Mouse (Mus musculus): ENCODE measurements around the gene Plxnd1. TPM values are rescaled to one million over a fixed set of nuclear protein-coding genes. Genes with fewer than 3 reads are reported as not detected.

Plxnd1 gene
- polyA plus RNA-seq, 1 experiment from 2014 or later = 8.5 TPM

GRCm38 (mm10) chr6:115943498-115944427, 51.0 kb downstream of the Plxnd1 start:
- ATAC-seq = no peak

GRCm38 (mm10) chr6:115941128-115941527, 53.7 kb downstream of the Plxnd1 start:
- Histone ChIP-seq H3K4me1 (ENCODE audit: control insufficient read depth, insufficient read depth, low read depth, low read length) (no peaks in the 10 kb centered on the region), H3K27ac (ENCODE audit: low read depth, low read length) (no peak overlapping the region), H3K4me3 (ENCODE audit: low read length) (no peak overlapping the region), H3K4me2 (ENCODE audit: low read length) (no peak overlapping the region), H3K9ac (ENCODE audit: low read depth, low read length) (no peak overlapping the region), H3K27me3 (replicated peaks; ENCODE audit: control insufficient read depth, insufficient read depth, low read length) (no peaks in the 10 kb centered on the region), H3K9me3 (ENCODE audit: control insufficient read depth, low read length) (peaks cover 5% of the 10 kb centered on the region), H3K36me3 (ENCODE audit: control insufficient read depth, insufficient read depth, low read length) (no peaks in the 10 kb centered on the region)
- ATAC-seq = no peak
- 14% methylated on average over 7 of the region's 12 CpGs for WGBS

More at GRCm38 (mm10) chr6:115943498-115944427, 51.0 kb downstream of the Plxnd1 start:
- no peaks in the 10 kb centered on the region for H3K36me3 ChIP-seq (ENCODE audit: control insufficient read depth, insufficient read depth, low read length)
- no peaks in the 10 kb centered on the region for H3K4me1 ChIP-seq (ENCODE audit: control insufficient read depth, insufficient read depth, low read depth, low read length)
- no peak overlapping the region for H3K4me3 ChIP-seq (ENCODE audit: low read length)
- no peaks in the 10 kb centered on the region for H3K9me3 ChIP-seq (ENCODE audit: control insufficient read depth, low read length)
- no peaks in the 10 kb centered on the region for H3K27me3 ChIP-seq (replicated peaks; ENCODE audit: control insufficient read depth, insufficient read depth, low read length)
- no peak overlapping the region for H3K4me2 ChIP-seq (ENCODE audit: low read length)
- no peak overlapping the region for H3K27ac ChIP-seq (ENCODE audit: low read depth, low read length)
- H3K9ac ChIP-seq (ENCODE audit: low read depth, low read length) = no peak overlapping the region
- WGBS = 79% methylated on average over 9 of the region's 9 CpGs

- Histone ChIP-seq H3K4me2 (ENCODE audit: low read length) (no peak overlapping the region), H3K4me3 (ENCODE audit: low read length) (no peak overlapping the region), H3K9me3 (ENCODE audit: control insufficient read depth, low read length) (peaks cover 5% of the 10 kb centered on the region), H3K9ac (ENCODE audit: low read depth, low read length) (no peak overlapping the region), H3K4me1 (ENCODE audit: control insufficient read depth, insufficient read depth, low read depth, low read length) (no peaks in the 10 kb centered on the region), H3K27ac (ENCODE audit: low read depth, low read length) (no peak overlapping the region), H3K27me3 (replicated peaks; ENCODE audit: control insufficient read depth, insufficient read depth, low read length) (no peaks in the 10 kb centered on the region), H3K36me3 (ENCODE audit: control insufficient read depth, insufficient read depth, low read length) (no peaks in the 10 kb centered on the region)
- ATAC-seq = no peak
- 77% methylated on average over 1 of the region's 1 CpGs for WGBS
Observed at GRCm38 (mm10) chr6:115940603-115941002, 54.2 kb downstream of the Plxnd1 start.

- H3K9me3 ChIP-seq (ENCODE audit: control insufficient read depth, low read length) = peaks cover 5% of the 10 kb centered on the region
Observed at GRCm38 (mm10) chr6:115938798-115939197, 56.0 kb downstream of the Plxnd1 start.

GRCm38 (mm10) chr6:115938011-115938410, 56.8 kb downstream of the Plxnd1 start:
- Histone ChIP-seq H3K27ac (ENCODE audit: low read depth, low read length) (no peak overlapping the region), H3K4me1 (ENCODE audit: control insufficient read depth, insufficient read depth, low read depth, low read length) (no peaks in the 10 kb centered on the region), H3K27me3 (replicated peaks; ENCODE audit: control insufficient read depth, insufficient read depth, low read length) (no peaks in the 10 kb centered on the region), H3K36me3 (ENCODE audit: control insufficient read depth, insufficient read depth, low read length) (no peaks in the 10 kb centered on the region), H3K9ac (ENCODE audit: low read depth, low read length) (no peak overlapping the region), H3K9me3 (ENCODE audit: control insufficient read depth, low read length) (peaks cover 5% of the 10 kb centered on the region), H3K4me2 (ENCODE audit: low read length) (no peak overlapping the region), H3K4me3 (ENCODE audit: low read length) (no peak overlapping the region)
- WGBS = 99% methylated on average over 2 of the region's 2 CpGs
- ATAC-seq = no peak

More at GRCm38 (mm10) chr6:115938798-115939197, 56.0 kb downstream of the Plxnd1 start:
- ATAC-seq = no peak
- H3K27me3 ChIP-seq (replicated peaks; ENCODE audit: control insufficient read depth, insufficient read depth, low read length) = no peaks in the 10 kb centered on the region
- no peak overlapping the region for H3K9ac ChIP-seq (ENCODE audit: low read depth, low read length)
- no peak overlapping the region for H3K4me3 ChIP-seq (ENCODE audit: low read length)
- no peak overlapping the region for H3K4me2 ChIP-seq (ENCODE audit: low read length)
- no peaks in the 10 kb centered on the region for H3K4me1 ChIP-seq (ENCODE audit: control insufficient read depth, insufficient read depth, low read depth, low read length)
- H3K27ac ChIP-seq (ENCODE audit: low read depth, low read length) = no peak overlapping the region
- no peaks in the 10 kb centered on the region for H3K36me3 ChIP-seq (ENCODE audit: control insufficient read depth, insufficient read depth, low read length)
- WGBS = 82% methylated on average over 1 of the region's 1 CpGs

- H3K9ac ChIP-seq (ENCODE audit: low read depth, low read length) = no peak overlapping the region
- ATAC-seq = no peak
- H3K9me3 ChIP-seq (ENCODE audit: control insufficient read depth, low read length) = peaks cover 5% of the 10 kb centered on the region
- no peaks in the 10 kb centered on the region for H3K27me3 ChIP-seq (replicated peaks; ENCODE audit: control insufficient read depth, insufficient read depth, low read length)
- H3K36me3 ChIP-seq (ENCODE audit: control insufficient read depth, insufficient read depth, low read length) = no peaks in the 10 kb centered on the region
- H3K27ac ChIP-seq (ENCODE audit: low read depth, low read length) = no peak overlapping the region
- no peaks in the 10 kb centered on the region for H3K4me1 ChIP-seq (ENCODE audit: control insufficient read depth, insufficient read depth, low read depth, low read length)
- no peak overlapping the region for H3K4me3 ChIP-seq (ENCODE audit: low read length)
- H3K4me2 ChIP-seq (ENCODE audit: low read length) = no peak overlapping the region
- 90% methylated on average over 8 of the region's 8 CpGs for WGBS
Observed at GRCm38 (mm10) chr6:115935544-115935943, 59.3 kb downstream of the Plxnd1 start.

GRCm38 (mm10) chr6:115932391-115932790, 62.4 kb downstream of the Plxnd1 start:
- Histone ChIP-seq H3K27ac (ENCODE audit: low read depth, low read length) (no peak overlapping the region), H3K4me3 (ENCODE audit: low read length) (no peak overlapping the region), H3K4me2 (ENCODE audit: low read length) (no peak overlapping the region), H3K9me3 (ENCODE audit: control insufficient read depth, low read length) (no peaks in the 10 kb centered on the region), H3K4me1 (ENCODE audit: control insufficient read depth, insufficient read depth, low read depth, low read length) (peaks cover 3% of the 10 kb centered on the region; the same call in 1 of the 2 replicates), H3K27me3 (replicated peaks; ENCODE audit: control insufficient read depth, insufficient read depth, low read length) (no peaks in the 10 kb centered on the region), H3K36me3 (ENCODE audit: control insufficient read depth, insufficient read depth, low read length) (no peaks in the 10 kb centered on the region), H3K9ac (ENCODE audit: low read depth, low read length) (no peak overlapping the region)
- 93% methylated on average over 3 of the region's 3 CpGs for WGBS
- no peak for ATAC-seq

- Histone ChIP-seq H3K27me3 (replicated peaks; ENCODE audit: control insufficient read depth, insufficient read depth, low read length) (no peaks in the 10 kb centered on the region), H3K4me3 (ENCODE audit: low read length) (no peak within 1 kb of the TSS), H3K27ac (ENCODE audit: low read depth, low read length) (no peak within 1 kb of the TSS), H3K9ac (ENCODE audit: low read depth, low read length) (no peak within 1 kb of the TSS), H3K4me1 (ENCODE audit: control insufficient read depth, insufficient read depth, low read depth, low read length) (peaks cover 11% of the 10 kb centered on the region), H3K9me3 (ENCODE audit: control insufficient read depth, low read length) (no peaks in the 10 kb centered on the region), H3K36me3 (ENCODE audit: control insufficient read depth, insufficient read depth, low read length) (no peaks in the 10 kb centered on the region), H3K4me2 (ENCODE audit: low read length) (no peak within 1 kb of the TSS)
- WGBS = 85% methylated on average over 14 of the region's 14 CpGs
- ATAC-seq = no peak
Observed at GRCm38 (mm10) chr6:115931639-115932038, 63.2 kb downstream of the Plxnd1 start, which contains the start of gene Rho. Rho (plus strand) TSS chr6:115931748.

- no peak overlapping the region for H3K4me2 ChIP-seq (ENCODE audit: low read length)
- H3K4me1 ChIP-seq (ENCODE audit: control insufficient read depth, insufficient read depth, low read depth, low read length) = peaks cover 18% of the 10 kb centered on the region
- H3K27ac ChIP-seq (ENCODE audit: low read depth, low read length) = no peak overlapping the region
- H3K27me3 ChIP-seq (replicated peaks; ENCODE audit: control insufficient read depth, insufficient read depth, low read length) = no peaks in the 10 kb centered on the region
- H3K36me3 ChIP-seq (ENCODE audit: control insufficient read depth, insufficient read depth, low read length) = no peaks in the 10 kb centered on the region
- no peak for ATAC-seq
- H3K4me3 ChIP-seq (ENCODE audit: low read length) = no peak overlapping the region
- WGBS = 78% methylated on average over 5 of the region's 5 CpGs
- H3K9ac ChIP-seq (ENCODE audit: low read depth, low read length) = no peak overlapping the region
- no peaks in the 10 kb centered on the region for H3K9me3 ChIP-seq (ENCODE audit: control insufficient read depth, low read length)
Observed at GRCm38 (mm10) chr6:115930018-115930417, 64.8 kb downstream of the Plxnd1 start.

All from hindbrain, embryonic 16.5 days (tissue).